In genomic region chr1:38929468-38929867, GRCm38 (mm10) we compare ENCODE assay signal across 21 mouse cellular contexts. TPM values are rescaled to one million over a fixed set of nuclear protein-coding genes. Genes with fewer than 3 reads are reported as not detected.
DNase-seq lines count a peak whose midpoint lies in the region; ATAC-seq and TF ChIP-seq lines count a peak whose summit lies in the region.
"Had no signal": no experiment of that assay in that cellular context is flagged by ENCODE, and none has a peak within 500 bp of the region (broad histone marks: within the 10 kb centered on the region; RNA-seq: fewer than 3 reads in every experiment).

No protein-coding gene starts in this region.

- no peak overlapping the region for H3K9ac ChIP-seq in forebrain, embryonic 13.5 days
- no peak overlapping the region for H3K9ac ChIP-seq in forebrain, embryonic 12.5 days
- H3K9ac ChIP-seq in midbrain, embryonic 14.5 days (replicated peaks; ENCODE audit: low read length) = no peak overlapping the region
- no peak overlapping the region for H3K9ac ChIP-seq in midbrain, embryonic 16.5 days (ENCODE audit: low read depth, low read length)
- H3K9ac ChIP-seq: hindbrain, embryonic 13.5 days had no signal

- no peak overlapping the region for H3K4me2 ChIP-seq in forebrain, embryonic 13.5 days
- H3K4me2 ChIP-seq in forebrain, embryonic 12.5 days = no peak overlapping the region
- H3K4me2 ChIP-seq in midbrain, embryonic 14.5 days (ENCODE audit: low read length) = no peak overlapping the region
- no peak overlapping the region for H3K4me2 ChIP-seq in midbrain, embryonic 16.5 days (ENCODE audit: low read length)
- H3K4me2 ChIP-seq: hindbrain, embryonic 13.5 days had no signal

- no peak for TF ChIP-seq POLR2A in cerebellum, adult 2 months (IDR thresholded peaks at IDR 0.05; ENCODE audit: borderline replicate concordance, insufficient read depth, low read length)

- peak; percentile 58; the same call in 1 of the 2 replicates for ATAC-seq in forebrain, embryonic 13.5 days
- ATAC-seq in forebrain, embryonic 12.5 days (ENCODE audit: low FRiP score) = no peak
- no peak for ATAC-seq in midbrain, embryonic 14.5 days (ENCODE audit: low FRiP score, low TSS enrichment)
- no peak for ATAC-seq in midbrain, embryonic 16.5 days
- ATAC-seq: activated CD4-positive, CD25-positive, alpha-beta regulatory T cell, adult 4 months; intestine, postnatal 0 days had no signal

- no peak for TF ChIP-seq CTCF in cerebellum, adult 2 months (IDR thresholded peaks at IDR 0.05; ENCODE audit: borderline replicate concordance, insufficient read depth, low read depth, low read length)

- WGBS in forebrain, embryonic 13.5 days = 71% methylated on average over 4 of the region's 4 CpGs
- WGBS in forebrain, embryonic 12.5 days = 70% methylated on average over 4 of the region's 4 CpGs
- WGBS in midbrain, embryonic 14.5 days = 63% methylated on average over 4 of the region's 4 CpGs
- 57% methylated on average over 4 of the region's 4 CpGs for WGBS in midbrain, embryonic 16.5 days
- 50% methylated on average over 4 of the region's 4 CpGs for WGBS in cerebellum, adult 2 months

- no peak overlapping the region for H3K4me3 ChIP-seq in forebrain, embryonic 13.5 days
- no peak overlapping the region for H3K4me3 ChIP-seq in forebrain, embryonic 12.5 days (replicated peaks)
- no peak overlapping the region for H3K4me3 ChIP-seq in midbrain, embryonic 14.5 days (replicated peaks; ENCODE audit: low read depth, low read length)
- no peak overlapping the region for H3K4me3 ChIP-seq in midbrain, embryonic 16.5 days (ENCODE audit: low read depth, low read length)
- no peak overlapping the region for H3K4me3 ChIP-seq in cerebellum, adult 2 months (replicated peaks; ENCODE audit: insufficient read depth, low read depth, low read length)
- H3K4me3 ChIP-seq: hindbrain, embryonic 13.5 days had no signal

- H3K27me3 ChIP-seq in forebrain, embryonic 13.5 days = no peaks in the 10 kb centered on the region
- no peaks in the 10 kb centered on the region for H3K27me3 ChIP-seq in forebrain, embryonic 12.5 days
- H3K27me3 ChIP-seq in midbrain, embryonic 14.5 days (ENCODE audit: control insufficient read depth, insufficient read depth, low read length) = no peaks in the 10 kb centered on the region
- H3K27me3 ChIP-seq in midbrain, embryonic 16.5 days (ENCODE audit: control insufficient read depth, insufficient read depth, low read depth, low read length) = no peaks in the 10 kb centered on the region
- H3K27me3 ChIP-seq in cerebellum, adult 2 months (ENCODE audit: control insufficient read depth, insufficient read depth, low read length) = no peaks in the 10 kb centered on the region
- H3K27me3 ChIP-seq: hindbrain, embryonic 13.5 days had no signal

- no peaks in the 10 kb centered on the region for H3K4me1 ChIP-seq in forebrain, embryonic 13.5 days
- no peaks in the 10 kb centered on the region for H3K4me1 ChIP-seq in forebrain, embryonic 12.5 days
- H3K4me1 ChIP-seq in midbrain, embryonic 14.5 days (ENCODE audit: control insufficient read depth, insufficient read depth, low read length) = no peaks in the 10 kb centered on the region
- no peaks in the 10 kb centered on the region for H3K4me1 ChIP-seq in midbrain, embryonic 16.5 days (ENCODE audit: control insufficient read depth, insufficient read depth, low read length)
- no peaks in the 10 kb centered on the region for H3K4me1 ChIP-seq in cerebellum, adult 2 months (ENCODE audit: control insufficient read depth, insufficient read depth, low read length)
- H3K4me1 ChIP-seq: hindbrain, embryonic 13.5 days had no signal

- H3K27ac ChIP-seq in forebrain, embryonic 13.5 days = no peak overlapping the region
- H3K27ac ChIP-seq in forebrain, embryonic 12.5 days = no peak overlapping the region
- H3K27ac ChIP-seq in midbrain, embryonic 14.5 days (replicated peaks; ENCODE audit: low read depth, low read length) = no peak overlapping the region
- no peak overlapping the region for H3K27ac ChIP-seq in midbrain, embryonic 16.5 days (ENCODE audit: low read length)
- H3K27ac ChIP-seq in cerebellum, adult 2 months (ENCODE audit: insufficient read depth, low read length) = no peak overlapping the region
- H3K27ac ChIP-seq: hindbrain, embryonic 13.5 days had no signal

- no peaks in the 10 kb centered on the region for H3K36me3 ChIP-seq in forebrain, embryonic 13.5 days (ENCODE audit: poor library complexity, severe bottlenecking)
- no peaks in the 10 kb centered on the region for H3K36me3 ChIP-seq in forebrain, embryonic 12.5 days (replicated peaks)
- no peaks in the 10 kb centered on the region for H3K36me3 ChIP-seq in midbrain, embryonic 14.5 days (ENCODE audit: control insufficient read depth, insufficient read depth, low read length)
- H3K36me3 ChIP-seq in midbrain, embryonic 16.5 days (ENCODE audit: control insufficient read depth, insufficient read depth, low read length) = no peaks in the 10 kb centered on the region
- H3K36me3 ChIP-seq: hindbrain, embryonic 13.5 days had no signal

- no peaks in the 10 kb centered on the region for H3K9me3 ChIP-seq in forebrain, embryonic 13.5 days (replicated peaks)
- H3K9me3 ChIP-seq in forebrain, embryonic 12.5 days = no peaks in the 10 kb centered on the region
- H3K9me3 ChIP-seq in midbrain, embryonic 14.5 days (ENCODE audit: control insufficient read depth, low read length) = no peaks in the 10 kb centered on the region
- no peaks in the 10 kb centered on the region for H3K9me3 ChIP-seq in midbrain, embryonic 16.5 days (replicated peaks; ENCODE audit: control insufficient read depth, low read length, poor library complexity, severe bottlenecking)
- H3K9me3 ChIP-seq: hindbrain, embryonic 13.5 days had no signal

- DNase-seq in midbrain, embryonic 14.5 days = peak; percentile 9
- peak; percentile 8 to 13 for DNase-seq in left cerebral cortex, adult 18-20 months (ENCODE audit: low spot score in 2 of 2)
- peak; percentile 64 for DNase-seq in telencephalon, adult 2 months (ENCODE audit: low read depth, low spot score)
- no peak for DNase-seq in lung, postnatal 14 days
- DNase-seq in cerebellum, adult 2 months = no peak
- DNase-seq: adrenal gland, postnatal 25 days; cerebellum, postnatal 25 days; gastrocnemius, postnatal 10 days; heart, postnatal 10 days; kidney, postnatal 10 days; lung, adult 2 months had no signal

RNA-seq across cellular contexts. Expression of gene Nms, which starts 9.5 kb away (rescaled TPM):
- polyA plus RNA-seq in forebrain, embryonic 13.5 days (2015; fragmentation: Nextera tagmentation; extraction: Ambion mirVana) = not detected in 2 replicates
- 0.27 TPM in 1 of 2 replicates, not detected in the other for polyA plus RNA-seq in forebrain, embryonic 12.5 days (2016; fragmentation: Nextera tagmentation; extraction: Ambion mirVana)
- polyA plus RNA-seq in midbrain, embryonic 14.5 days (2014; fragmentation: Nextera tagmentation; extraction: Ambion mirVana) = not detected in 2 replicates
- 0.25 and 0.29 TPM in 2 replicates for polyA plus RNA-seq in midbrain, embryonic 16.5 days (2015; fragmentation: Nextera tagmentation; extraction: Ambion mirVana)
- not detected for total RNA-seq in left cerebral cortex, adult 18-20 months (2021)
- polyA plus RNA-seq in cerebellum, adult 2 months (2012; rRNA removed) = not detected in 2 replicates
- total RNA-seq: adrenal gland, postnatal 25 days; gastrocnemius, postnatal 10 days; heart, adult 8-10 months; heart, postnatal 10 days; liver, adult 2 months; megakaryocyte progenitor cell, adult 5-6 weeks; monocyte, adult 5-6 weeks had no signal
- polyA plus RNA-seq: activated CD4-positive, CD25-positive, alpha-beta regulatory T cell, adult 4 months; intestine, postnatal 0 days; liver, adult 2 months; lung, adult 2 months had no signal

RNA-seq across cellular contexts. Expression of gene Chst10, which starts 31.5 kb away (rescaled TPM):
- polyA plus RNA-seq in forebrain, embryonic 13.5 days (2015; fragmentation: Nextera tagmentation; extraction: Ambion mirVana) = 30.5 and 33.8 TPM in 2 replicates
- polyA plus RNA-seq in forebrain, embryonic 12.5 days (2016; fragmentation: Nextera tagmentation; extraction: Ambion mirVana) = 27.8 and 29.4 TPM in 2 replicates
- 64.3 and 67.7 TPM in 2 replicates for polyA plus RNA-seq in midbrain, embryonic 14.5 days (2014; fragmentation: Nextera tagmentation; extraction: Ambion mirVana)
- 63.8 and 64.4 TPM in 2 replicates for polyA plus RNA-seq in midbrain, embryonic 16.5 days (2015; fragmentation: Nextera tagmentation; extraction: Ambion mirVana)
- total RNA-seq in left cerebral cortex, adult 18-20 months (2021) = 10 to 100 TPM; 71.1 to 76.5 TPM
- 41.3 and 43.7 TPM in 2 replicates for polyA plus RNA-seq in cerebellum, adult 2 months (2012; rRNA removed)

RNA-seq across cellular contexts. Expression of gene Pdcl3, which starts 55.9 kb away (rescaled TPM):
- 173 and 192 TPM in 2 replicates for polyA plus RNA-seq in forebrain, embryonic 13.5 days (2015; fragmentation: Nextera tagmentation; extraction: Ambion mirVana)
- 174 and 179 TPM in 2 replicates for polyA plus RNA-seq in forebrain, embryonic 12.5 days (2016; fragmentation: Nextera tagmentation; extraction: Ambion mirVana)
- polyA plus RNA-seq in midbrain, embryonic 14.5 days (2014; fragmentation: Nextera tagmentation; extraction: Ambion mirVana) = 143 and 156 TPM in 2 replicates
- polyA plus RNA-seq in midbrain, embryonic 16.5 days (2015; fragmentation: Nextera tagmentation; extraction: Ambion mirVana) = 158 and 163 TPM in 2 replicates
- total RNA-seq in left cerebral cortex, adult 18-20 months (2021) = 10 to 100 TPM; 38.7 to 41.3 TPM
- polyA plus RNA-seq in cerebellum, adult 2 months (2012; rRNA removed) = 59.8 and 65.4 TPM in 2 replicates

Comparison
In these comparisons a context has a peak if more than half of its experiments do, and no peak if none do; other contexts are left out.
1. DNase-seq: peak in midbrain, embryonic 14.5 days (single experiment), left cerebral cortex, adult 18-20 months (2 of 2) and telencephalon, adult 2 months (single experiment); none in lung, postnatal 14 days (single experiment) and cerebellum, adult 2 months (0 of 2).